Mouse (Mus musculus): ENCODE results near the gene Plekhg6. TPM values are rescaled to one million over a fixed set of nuclear protein-coding genes. Genes with fewer than 3 reads are reported as not detected.

Plekhg6 gene
- polyA plus RNA-seq, 1 experiment from 2014 or later: 0.19 TPM

DNA sequence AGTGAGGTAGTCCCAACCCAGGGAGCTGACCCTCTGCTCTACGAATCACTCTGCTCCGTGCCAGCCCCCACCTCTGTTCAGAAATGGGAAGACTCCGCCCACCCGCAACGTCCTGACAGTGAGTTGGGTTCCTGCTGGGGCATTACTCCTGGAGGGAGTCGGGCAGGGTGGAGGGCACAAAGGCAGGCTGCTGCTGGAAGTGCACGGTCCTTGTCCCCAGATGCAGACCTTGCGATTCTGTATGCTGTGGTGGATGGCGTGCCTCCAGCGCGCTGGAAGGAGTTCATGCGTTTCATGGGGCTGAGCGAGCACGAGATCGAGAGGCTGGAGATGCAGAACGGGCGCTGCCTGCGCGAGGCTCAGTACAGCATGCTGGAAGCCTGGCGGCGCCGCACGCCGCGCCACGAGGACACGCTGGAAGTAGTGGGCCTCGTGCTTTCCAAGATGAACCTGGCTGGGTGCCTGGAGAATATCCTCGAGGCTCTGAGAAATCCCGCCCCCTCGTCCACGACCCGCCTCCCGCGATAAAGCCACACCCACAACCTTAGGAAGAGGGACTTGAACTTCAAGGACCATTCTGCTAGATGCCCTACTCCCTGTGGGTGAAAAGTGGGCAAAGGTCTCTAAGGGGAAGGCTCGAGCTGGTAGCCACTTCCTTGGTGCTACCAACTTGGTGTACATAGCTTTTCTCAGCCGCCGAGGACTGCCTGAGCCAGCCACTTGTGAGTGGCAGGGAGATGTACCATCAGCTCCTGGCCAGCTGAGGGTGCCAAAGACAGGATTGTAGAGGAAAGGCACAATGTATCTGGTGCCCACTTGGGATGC is 18.9 kb downstream of the Plekhg6 start:
- peaks cover 38% of the 10 kb centered on the region for H3K27me3 ChIP-seq (ENCODE audit: control insufficient read depth, insufficient read depth, low read length)
- peak overlapping the region; percentile 25 for H3K4me2 ChIP-seq (replicated peaks; ENCODE audit: low read depth, low read length)
- H3K27ac ChIP-seq (ENCODE audit: low read depth, low read length): no peak overlapping the region
- no peaks in the 10 kb centered on the region for H3K9me3 ChIP-seq (ENCODE audit: control insufficient read depth, low read length)
- DNase-seq (ENCODE audit: low spot score) (peak; percentile 49), ATAC-seq (ENCODE audit: low FRiP score) (peak; percentile 38; the same call in 1 of the 2 replicates)
- 0 out of 2 replicates have a peak overlapping the region, but pooled peaks have one; percentile 12 for H3K4me3 ChIP-seq (ENCODE audit: low read depth, low read length)
- H3K9ac ChIP-seq (ENCODE audit: low read depth, low read length): no peak overlapping the region
- 13% methylated on average over 38 of the region's 38 CpGs for WGBS
- no peaks in the 10 kb centered on the region for H3K36me3 ChIP-seq (ENCODE audit: control insufficient read depth, insufficient read depth, low read length)
- H3K4me1 ChIP-seq (replicated peaks; ENCODE audit: control insufficient read depth, insufficient read depth, low read length): no peaks in the 10 kb centered on the region; the same call in 1 of the 2 replicates

- WGBS: 50% methylated on average over 9 of the region's 9 CpGs
- Histone ChIP-seq H3K9me3 (ENCODE audit: control insufficient read depth, low read length) (no peaks in the 10 kb centered on the region), H3K36me3 (ENCODE audit: control insufficient read depth, insufficient read depth, low read length) (no peaks in the 10 kb centered on the region), H3K27me3 (ENCODE audit: control insufficient read depth, insufficient read depth, low read length) (peaks cover 38% of the 10 kb centered on the region), H3K4me2 (replicated peaks; ENCODE audit: low read depth, low read length) (no peak overlapping the region), H3K27ac (ENCODE audit: low read depth, low read length) (no peak overlapping the region), H3K4me3 (ENCODE audit: low read depth, low read length) (no peak overlapping the region), H3K4me1 (replicated peaks; ENCODE audit: control insufficient read depth, insufficient read depth, low read length) (no peaks in the 10 kb centered on the region; the same call in 1 of the 2 replicates), H3K9ac (ENCODE audit: low read depth, low read length) (no peak overlapping the region)
- DNase-seq (ENCODE audit: low spot score) (no peak), ATAC-seq (ENCODE audit: low FRiP score) (no peak)
Observed at GRCm38 (mm10) chr6:125360846-125361245, 19.7 kb downstream of the Plekhg6 start.

- Histone ChIP-seq H3K4me3 (ENCODE audit: low read depth, low read length) (no peak overlapping the region), H3K4me1 (replicated peaks; ENCODE audit: control insufficient read depth, insufficient read depth, low read length) (no peaks in the 10 kb centered on the region; the same call in 1 of the 2 replicates), H3K9ac (ENCODE audit: low read depth, low read length) (no peak overlapping the region), H3K36me3 (ENCODE audit: control insufficient read depth, insufficient read depth, low read length) (no peaks in the 10 kb centered on the region), H3K9me3 (ENCODE audit: control insufficient read depth, low read length) (no peaks in the 10 kb centered on the region), H3K4me2 (replicated peaks; ENCODE audit: low read depth, low read length) (no peak overlapping the region), H3K27me3 (ENCODE audit: control insufficient read depth, insufficient read depth, low read length) (peaks cover 38% of the 10 kb centered on the region), H3K27ac (ENCODE audit: low read depth, low read length) (no peak overlapping the region)
- ATAC-seq (ENCODE audit: low FRiP score): no peak
- DNase-seq (ENCODE audit: low spot score): no peak
- 56% methylated on average over 9 of the region's 9 CpGs for WGBS
Observed at GRCm38 (mm10) chr6:125359999-125360398, 20.6 kb downstream of the Plekhg6 start.

GRCm38 (mm10) chr6:125357334-125357733 is 23.3 kb downstream of the Plekhg6 start:
- Histone ChIP-seq H3K9me3 (ENCODE audit: control insufficient read depth, low read length) (no peaks in the 10 kb centered on the region), H3K27ac (ENCODE audit: low read depth, low read length) (no peak overlapping the region), H3K9ac (ENCODE audit: low read depth, low read length) (no peak overlapping the region), H3K4me3 (ENCODE audit: low read depth, low read length) (no peak overlapping the region), H3K4me1 (replicated peaks; ENCODE audit: control insufficient read depth, insufficient read depth, low read length) (0 out of 2 replicates have a peak, but pooled peaks cover 2% of the 10 kb centered on the region), H3K27me3 (ENCODE audit: control insufficient read depth, insufficient read depth, low read length) (peaks cover 15% of the 10 kb centered on the region), H3K4me2 (replicated peaks; ENCODE audit: low read depth, low read length) (no peak overlapping the region), H3K36me3 (ENCODE audit: control insufficient read depth, insufficient read depth, low read length) (no peaks in the 10 kb centered on the region)
- WGBS: 91% methylated on average over 15 of the region's 15 CpGs
- ATAC-seq (ENCODE audit: low FRiP score) (no peak), DNase-seq (ENCODE audit: low spot score) (no peak)

GRCm38 (mm10) chr6:125356264-125356663 is 24.3 kb downstream of the Plekhg6 start:
- no peaks in the 10 kb centered on the region for H3K9me3 ChIP-seq (ENCODE audit: control insufficient read depth, low read length)
- 52% methylated on average over 8 of the region's 8 CpGs for WGBS
- H3K36me3 ChIP-seq (ENCODE audit: control insufficient read depth, insufficient read depth, low read length): no peaks in the 10 kb centered on the region
- H3K27ac ChIP-seq (ENCODE audit: low read depth, low read length): no peak overlapping the region
- H3K4me1 ChIP-seq (replicated peaks; ENCODE audit: control insufficient read depth, insufficient read depth, low read length): 0 out of 2 replicates have a peak, but pooled peaks cover 2% of the 10 kb centered on the region
- no peak for ATAC-seq (ENCODE audit: low FRiP score)
- no peak overlapping the region for H3K4me3 ChIP-seq (ENCODE audit: low read depth, low read length)
- H3K4me2 ChIP-seq (replicated peaks; ENCODE audit: low read depth, low read length): no peak overlapping the region
- peaks cover 9% of the 10 kb centered on the region for H3K27me3 ChIP-seq (ENCODE audit: control insufficient read depth, insufficient read depth, low read length)
- no peak for DNase-seq (ENCODE audit: low spot score)
- H3K9ac ChIP-seq (ENCODE audit: low read depth, low read length): no peak overlapping the region

DNA sequence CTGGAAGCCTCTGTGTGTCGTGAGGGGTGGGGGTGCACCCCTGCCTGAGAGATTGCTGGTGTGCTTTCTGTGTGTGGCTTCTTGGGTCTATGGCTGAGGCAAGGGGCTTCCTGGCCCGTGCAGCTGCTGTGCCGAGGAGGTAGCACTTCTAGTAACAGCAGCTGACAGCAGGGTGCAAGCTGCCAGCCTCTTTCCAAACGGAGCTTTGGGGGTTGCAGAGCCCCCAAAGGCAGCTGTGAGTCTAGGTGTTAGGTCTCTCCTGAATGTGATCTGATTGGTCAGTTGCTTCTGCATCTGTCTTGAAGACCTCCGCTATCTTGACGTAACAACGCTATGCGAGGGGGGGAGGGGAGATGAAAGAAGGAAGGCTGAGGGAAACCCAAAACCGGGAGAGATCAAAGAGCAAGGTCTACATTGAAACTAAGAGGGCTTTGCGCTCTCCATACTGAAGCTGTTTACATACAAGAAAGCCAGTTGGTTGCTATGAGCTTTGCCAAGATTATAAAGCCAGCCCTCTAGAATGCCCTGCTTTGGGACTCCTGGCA is 25.3 kb downstream of the Plekhg6 start:
- Histone ChIP-seq H3K9me3 (ENCODE audit: control insufficient read depth, low read length) (no peaks in the 10 kb centered on the region), H3K4me2 (replicated peaks; ENCODE audit: low read depth, low read length) (no peak overlapping the region), H3K36me3 (ENCODE audit: control insufficient read depth, insufficient read depth, low read length) (no peaks in the 10 kb centered on the region), H3K4me1 (replicated peaks; ENCODE audit: control insufficient read depth, insufficient read depth, low read length) (0 out of 2 replicates have a peak, but pooled peaks cover 2% of the 10 kb centered on the region), H3K27me3 (ENCODE audit: control insufficient read depth, insufficient read depth, low read length) (0 out of 2 replicates have a peak, but pooled peaks cover 2% of the 10 kb centered on the region), H3K27ac (ENCODE audit: low read depth, low read length) (no peak overlapping the region), H3K9ac (ENCODE audit: low read depth, low read length) (no peak overlapping the region), H3K4me3 (ENCODE audit: low read depth, low read length) (no peak overlapping the region)
- ATAC-seq (ENCODE audit: low FRiP score): no peak
- DNase-seq (ENCODE audit: low spot score): peak; percentile 38
- WGBS: 6% methylated on average over 10 of the region's 10 CpGs

DNA sequence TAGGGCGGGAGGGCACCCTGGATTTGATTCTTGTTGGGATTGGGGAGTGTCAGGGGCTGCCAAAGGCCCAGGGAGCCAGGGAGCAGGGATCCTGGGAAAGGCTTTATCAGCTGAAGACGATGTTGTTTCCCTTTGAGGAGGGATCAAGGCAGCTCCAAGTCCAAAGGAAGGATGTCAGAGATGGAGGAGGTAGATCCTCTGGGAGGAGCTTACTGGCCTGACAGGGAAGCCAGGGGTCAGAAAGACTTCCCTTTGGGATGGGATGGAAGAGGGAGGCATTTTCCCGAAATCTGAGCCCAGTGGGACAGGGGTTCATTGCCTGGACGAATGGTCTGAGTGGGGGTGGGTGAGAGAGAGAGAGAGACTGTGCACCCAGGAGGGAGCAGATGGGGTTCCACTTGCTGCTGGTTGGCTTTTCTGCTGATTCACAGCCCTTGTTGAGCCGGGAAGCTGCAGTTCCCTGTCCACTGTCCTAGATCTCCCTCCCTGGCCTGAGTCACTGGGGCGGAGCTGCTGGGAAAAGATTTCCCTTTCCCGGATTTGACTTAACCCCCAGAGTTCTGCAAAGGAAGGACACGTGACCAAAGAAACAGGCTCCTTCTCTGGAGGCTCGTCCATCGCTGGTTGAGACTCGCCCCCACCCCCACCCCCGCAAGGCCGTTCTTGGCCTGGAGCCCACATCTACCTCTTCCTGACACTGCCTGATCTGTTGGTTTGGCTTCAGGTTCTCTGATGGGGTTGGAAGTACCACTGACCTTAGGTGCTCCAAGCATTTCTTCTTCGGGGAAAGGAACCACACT is 26.0 kb downstream of the Plekhg6 start:
- no peaks in the 10 kb centered on the region for H3K9me3 ChIP-seq (ENCODE audit: control insufficient read depth, low read length)
- H3K4me3 ChIP-seq (ENCODE audit: low read depth, low read length): no peak overlapping the region
- H3K4me2 ChIP-seq (replicated peaks; ENCODE audit: low read depth, low read length): no peak overlapping the region
- H3K27me3 ChIP-seq (ENCODE audit: control insufficient read depth, insufficient read depth, low read length): 0 out of 2 replicates have a peak, but pooled peaks cover 2% of the 10 kb centered on the region
- H3K9ac ChIP-seq (ENCODE audit: low read depth, low read length): no peak overlapping the region
- 19% methylated on average over 14 of the region's 14 CpGs for WGBS
- no peak for DNase-seq (ENCODE audit: low spot score)
- H3K27ac ChIP-seq (ENCODE audit: low read depth, low read length): no peak overlapping the region
- ATAC-seq (ENCODE audit: low FRiP score): no peak
- 0 out of 2 replicates have a peak, but pooled peaks cover 8% of the 10 kb centered on the region for H3K4me1 ChIP-seq (replicated peaks; ENCODE audit: control insufficient read depth, insufficient read depth, low read length)
- H3K36me3 ChIP-seq (ENCODE audit: control insufficient read depth, insufficient read depth, low read length): no peaks in the 10 kb centered on the region

DNA sequence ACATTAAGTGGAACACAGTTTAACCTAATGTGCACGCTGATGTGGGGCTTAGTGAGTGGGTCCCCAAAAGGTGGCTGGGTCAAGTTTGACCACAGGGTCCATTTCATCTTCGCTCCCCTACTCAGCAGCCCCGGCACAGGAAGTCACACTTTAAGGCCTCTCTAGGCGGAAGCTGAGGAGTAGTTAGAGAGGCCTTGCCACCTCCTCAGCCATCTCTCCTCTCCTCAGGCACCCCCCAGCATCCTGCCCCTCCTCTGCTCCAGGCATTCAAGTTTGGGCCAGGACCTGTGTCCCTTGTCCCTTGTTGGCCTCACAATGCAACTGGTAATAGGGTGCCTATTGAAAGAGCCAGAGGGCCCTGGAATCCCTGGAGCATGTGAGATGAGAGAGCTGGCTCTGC is 26.9 kb downstream of the Plekhg6 start:
- no peak overlapping the region for H3K27ac ChIP-seq (ENCODE audit: low read depth, low read length)
- H3K9ac ChIP-seq (ENCODE audit: low read depth, low read length): no peak overlapping the region
- H3K36me3 ChIP-seq (ENCODE audit: control insufficient read depth, insufficient read depth, low read length): no peaks in the 10 kb centered on the region
- ATAC-seq (ENCODE audit: low FRiP score): no peak
- DNase-seq (ENCODE audit: low spot score): no peak
- H3K9me3 ChIP-seq (ENCODE audit: control insufficient read depth, low read length): no peaks in the 10 kb centered on the region
- WGBS: 87% methylated on average over 4 of the region's 4 CpGs
- no peak overlapping the region for H3K4me3 ChIP-seq (ENCODE audit: low read depth, low read length)
- H3K27me3 ChIP-seq (ENCODE audit: control insufficient read depth, insufficient read depth, low read length): no peaks in the 10 kb centered on the region
- peaks cover 8% of the 10 kb centered on the region; the same call in 1 of the 2 replicates for H3K4me1 ChIP-seq (replicated peaks; ENCODE audit: control insufficient read depth, insufficient read depth, low read length)
- no peak overlapping the region for H3K4me2 ChIP-seq (replicated peaks; ENCODE audit: low read depth, low read length)
